Mouse (Mus musculus) midbrain, embryonic 11.5 days (tissue): ENCODE measurements at regions not wholly inside any gene's neighbourhood (a gene's known extent, or its start where the extent isn't known, plus 50 kb on each side); places are given as distances from the start of the nearest gene placed in this dataset.

Experiments used
- ATAC-seq: fragments of 200-750 bp; cut with Nextera tagmentation; 2 replicates; pipeline ENCODE4 v1.8.0; 2017; ENCODE audit warnings: moderate TSS enrichment, moderate library complexity; ENCODE audit not compliant: low FRiP score
- DNase-seq: peaks from one replicate; pipeline ENCODE4 v3.0.0; 2015; ENCODE audit warnings: low spot score; ENCODE audit errors: missing footprints
- H3K27ac ChIP-seq: fragments of 300-500 bp; sonication (generic); 2 replicates; pipeline ENCODE4 v1.5.1; 2014; ENCODE audit warnings: low read depth, low read length
- H3K27me3 ChIP-seq: fragments of 300-500 bp; sonication (generic); 2 replicates; pipeline ENCODE4 v1.6.1; 2014; ENCODE audit warnings: mild to moderate bottlenecking, low read length, moderate library complexity, mixed read lengths; ENCODE audit not compliant: control insufficient read depth, insufficient read depth
- H3K36me3 ChIP-seq: fragments of 300-500 bp; sonication (generic); 2 replicates; pipeline ENCODE4 v1.6.1; 2014; ENCODE audit warnings: mild to moderate bottlenecking, low read length, moderate library complexity, mixed read lengths; ENCODE audit not compliant: control insufficient read depth, insufficient read depth
- H3K4me1 ChIP-seq: fragments of 300-500 bp; sonication (generic); 2 replicates; pipeline ENCODE4 v1.6.1; 2014; ENCODE audit warnings: low read length; ENCODE audit not compliant: control insufficient read depth, insufficient read depth
- H3K4me2 ChIP-seq: fragments of 300-500 bp; sonication (generic); 2 replicates; pipeline ENCODE4 v1.6.1; 2014; ENCODE audit warnings: mild to moderate bottlenecking, moderate library complexity
- H3K4me3 ChIP-seq: fragments of 300-500 bp; sonication (generic); 2 replicates; pipeline ENCODE4 v1.5.1; 2014; ENCODE audit warnings: low read depth, low read length
- H3K9ac ChIP-seq: fragments of 300-500 bp; sonication (generic); 2 replicates; pipeline ENCODE4 v1.6.1; 2014; ENCODE audit warnings: low read length
- H3K9me3 ChIP-seq: fragments of 300-500 bp; sonication (generic); 2 replicates; pipeline ENCODE4 v1.6.1; 2016; ENCODE audit warnings: low read length; ENCODE audit not compliant: control insufficient read depth
- WGBS: fragments of 180-500 bp; shearing (Covaris S2); extraction: QIAGEN DNeasy Blood & Tissue Kit; methylation state at CpG from one replicate; pipeline ENCODE4 v1.1.7; 2014; 5-methylcytosine and 5-hydroxymethylcytosine counted together

- no peak for DNase-seq
- Histone ChIP-seq H3K4me3 (no peak overlapping the region), H3K27me3 (no peaks in the 10 kb centered on the region), H3K9me3 (no peaks in the 10 kb centered on the region), H3K4me2 (no peak overlapping the region), H3K36me3 (no peaks in the 10 kb centered on the region), H3K27ac (no peak overlapping the region), H3K4me1 (no peaks in the 10 kb centered on the region), H3K9ac (no peak overlapping the region)
- no peak for ATAC-seq
- WGBS = 45% methylated on average over 4 of the region's 4 CpGs
Measured at GRCm38 (mm10) chr9:102449366-102449765, 56.2 kb upstream of the Ky start.

- no peaks in the 10 kb centered on the region for H3K9me3 ChIP-seq
- WGBS = 81% methylated on average over 2 of the region's 2 CpGs
- H3K9ac ChIP-seq = no peak overlapping the region
- H3K4me1 ChIP-seq = no peaks in the 10 kb centered on the region
- H3K27me3 ChIP-seq = no peaks in the 10 kb centered on the region
- DNase-seq = no peak
- H3K4me2 ChIP-seq = no peak overlapping the region
- no peaks in the 10 kb centered on the region for H3K36me3 ChIP-seq
- H3K27ac ChIP-seq = no peak overlapping the region
- H3K4me3 ChIP-seq = no peak overlapping the region
- ATAC-seq = no peak
Measured at GRCm38 (mm10) chr9:102446066-102446465, 59.5 kb upstream of the Ky start.

- Histone ChIP-seq H3K36me3 (no peaks in the 10 kb centered on the region), H3K4me1 (no peaks in the 10 kb centered on the region), H3K27me3 (no peaks in the 10 kb centered on the region), H3K9ac (no peak overlapping the region), H3K9me3 (no peaks in the 10 kb centered on the region), H3K4me3 (no peak overlapping the region), H3K27ac (no peak overlapping the region), H3K4me2 (no peak overlapping the region)
- ATAC-seq (no peak), DNase-seq (no peak)
- 87% methylated on average over 11 of the region's 11 CpGs for WGBS
Measured at GRCm38 (mm10) chr9:102442198-102442842, 63.2 kb upstream of the Ky start.

- H3K4me1 ChIP-seq = no peaks in the 10 kb centered on the region
- H3K27me3 ChIP-seq = no peaks in the 10 kb centered on the region
- no peak overlapping the region for H3K4me2 ChIP-seq
- no peaks in the 10 kb centered on the region for H3K36me3 ChIP-seq
- no peak for ATAC-seq
- H3K4me3 ChIP-seq = no peak overlapping the region
- H3K9me3 ChIP-seq = no peaks in the 10 kb centered on the region
- no peak overlapping the region for H3K9ac ChIP-seq
- H3K27ac ChIP-seq = no peak overlapping the region; the same call in 1 of the 2 replicates
- WGBS = 82% methylated on average over 3 of the region's 3 CpGs
- no peak for DNase-seq
Measured at GRCm38 (mm10) chr9:102437641-102438040, 67.9 kb upstream of the Ky start.

GRCm38 (mm10) chr9:102436378-102436777 lies 69.2 kb upstream of the Ky start:
- H3K4me3 ChIP-seq = no peak overlapping the region
- no peaks in the 10 kb centered on the region for H3K4me1 ChIP-seq
- H3K36me3 ChIP-seq = no peaks in the 10 kb centered on the region
- H3K9ac ChIP-seq = no peak overlapping the region
- H3K27me3 ChIP-seq = no peaks in the 10 kb centered on the region
- no peak overlapping the region for H3K4me2 ChIP-seq
- ATAC-seq = no peak
- H3K9me3 ChIP-seq = no peaks in the 10 kb centered on the region
- DNase-seq = no peak
- no peak overlapping the region for H3K27ac ChIP-seq
- 86% methylated on average over 5 of the region's 5 CpGs for WGBS

- ATAC-seq = no peak
Measured at GRCm38 (mm10) chr9:102428031-102428430, 73.5 kb upstream of the Ephb1 start.

GRCm38 (mm10) chr9:102424672-102425345 lies 70.3 kb upstream of the Ephb1 start:
- Histone ChIP-seq H3K9me3 (no peaks in the 10 kb centered on the region), H3K9ac (no peak overlapping the region), H3K27me3 (no peaks in the 10 kb centered on the region; the same call in 1 of the 2 replicates), H3K27ac (no peak overlapping the region), H3K4me1 (peaks cover 24% of the 10 kb centered on the region), H3K4me3 (no peak overlapping the region), H3K4me2 (no peak overlapping the region), H3K36me3 (no peaks in the 10 kb centered on the region)
- DNase-seq (peak; percentile 88), ATAC-seq (no peak)
- WGBS = 51% methylated on average over 11 of the region's 11 CpGs

More at GRCm38 (mm10) chr9:102428031-102428430, 73.5 kb upstream of the Ephb1 start:
- Histone ChIP-seq H3K9me3 (no peaks in the 10 kb centered on the region), H3K36me3 (no peaks in the 10 kb centered on the region), H3K4me1 (peaks cover 16% of the 10 kb centered on the region), H3K9ac (no peak overlapping the region), H3K27me3 (no peaks in the 10 kb centered on the region), H3K4me2 (no peak overlapping the region), H3K4me3 (no peak overlapping the region), H3K27ac (no peak overlapping the region)
- WGBS = 92% methylated on average over 5 of the region's 5 CpGs
- no peak for DNase-seq

GRCm38 (mm10) chr9:102423919-102424671 lies 69.6 kb upstream of the Ephb1 start:
- Histone ChIP-seq H3K27ac (peak overlapping the region; percentile 78), H3K4me1 (peaks cover 29% of the 10 kb centered on the region)
- 3% methylated on average over 20 of the region's 20 CpGs for WGBS

More at GRCm38 (mm10) chr9:102423919-102424671, 69.6 kb upstream of the Ephb1 start:
- Histone ChIP-seq H3K9me3 (no peaks in the 10 kb centered on the region), H3K4me3 (0 out of 2 replicates have a peak overlapping the region, but pooled peaks have one; percentile 5), H3K4me2 (peak overlapping the region; percentile 38), H3K27me3 (no peaks in the 10 kb centered on the region; the same call in 1 of the 2 replicates), H3K36me3 (no peaks in the 10 kb centered on the region), H3K9ac (peak overlapping the region; percentile 63)
- peak; percentile 72 for ATAC-seq
- DNase-seq = peak; percentile 96
